Mouse (Mus musculus): Measurements from ENCODE around the gene Epsti1.

DNA sequence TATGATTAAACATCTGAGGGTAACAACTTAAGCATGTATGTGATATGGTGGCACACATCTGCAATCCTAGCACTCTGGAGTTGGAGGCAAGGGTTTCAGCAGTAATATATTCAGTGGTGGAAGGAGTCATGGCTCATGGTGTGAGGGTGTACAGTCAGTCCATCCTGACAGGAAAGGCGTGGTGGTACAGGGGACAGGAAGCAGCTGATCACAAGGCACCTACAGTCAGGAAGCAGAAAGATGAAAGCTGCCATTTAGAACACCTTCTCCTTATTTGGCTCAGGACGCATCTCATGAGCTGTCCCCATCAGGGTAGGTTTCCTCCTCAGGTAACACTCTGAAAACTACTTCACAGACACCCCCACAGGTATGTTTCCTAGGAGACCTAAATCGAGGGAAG is 33.1 kb upstream of the Epsti1 start:
- TF ChIP-seq CTCF (IDR thresholded peaks at IDR 0.05; ENCODE audit: extremely low read depth, insufficient read depth, low read length) = no peak
- no peak for TF ChIP-seq POLR2A (IDR thresholded peaks at IDR 0.05; ENCODE audit: extremely low read depth, insufficient read depth, low read length)
